Mouse (Mus musculus) stomach, postnatal 0 days (tissue): Measurements from ENCODE around the gene Phgdh. TPM values are rescaled to one million over a fixed set of nuclear protein-coding genes. Genes with fewer than 3 reads are reported as not detected.

ENCODE experiments used
- ATAC-seq: fragments of 200-750 bp; cut with Nextera tagmentation; 2 replicates; pipeline ENCODE4 v1.8.0; 2017; ENCODE audit not compliant: low FRiP score, low TSS enrichment
- DNase-seq: peaks from one replicate; pipeline ENCODE4 v3.0.0-alpha.2; 2016; ENCODE audit warnings: low spot score
- H3K27ac ChIP-seq: fragments of 300-500 bp; sonication (generic); replicated peaks from 2 replicates; pipeline ENCODE4 v1.5.1; 2014; ENCODE audit warnings: mild to moderate bottlenecking, control low read depth
- H3K27me3 ChIP-seq: fragments of 300-500 bp; sonication (generic); 2 replicates; pipeline ENCODE4 v1.6.1; 2014; ENCODE audit warnings: low read length; ENCODE audit not compliant: control insufficient read depth, insufficient read depth
- H3K36me3 ChIP-seq: fragments of 300-500 bp; sonication (generic); 2 replicates; pipeline ENCODE4 v1.6.1; 2014; ENCODE audit warnings: low read length, mixed read lengths; ENCODE audit not compliant: control insufficient read depth, insufficient read depth
- H3K4me1 ChIP-seq: fragments of 300-500 bp; sonication (generic); replicated peaks from 2 replicates; pipeline ENCODE4 v1.6.1; 2014; ENCODE audit warnings: antibody characterized with exemption; ENCODE audit not compliant: control insufficient read depth, insufficient read depth
- H3K4me2 ChIP-seq: fragments of 300-500 bp; sonication (generic); replicated peaks from 2 replicates; pipeline ENCODE4 v1.6.1; 2014; ENCODE audit warnings: low read depth, mild to moderate bottlenecking, control low read depth, moderate library complexity
- H3K4me3 ChIP-seq: fragments of 300-500 bp; sonication (generic); 2 replicates; pipeline ENCODE4 v1.5.1; 2014; ENCODE audit warnings: low read depth, low read length, control low read depth
- H3K9ac ChIP-seq: fragments of 300-500 bp; sonication (generic); 2 replicates; pipeline ENCODE4 v1.6.1; 2014; ENCODE audit warnings: mild to moderate bottlenecking, low read length, control low read depth, mixed read lengths
- H3K9me3 ChIP-seq: fragments of 300-500 bp; sonication (generic); 2 replicates; pipeline ENCODE4 v1.6.1; 2016; ENCODE audit warnings: low read length; ENCODE audit not compliant: control insufficient read depth
- CTCF ChIP-seq: IDR thresholded peaks from 2 replicates; pipeline ENCODE4 v1.5.1; 2016; ENCODE audit warnings: antibody characterized with exemption, low read depth, mild to moderate bottlenecking, moderate library complexity
- EP300 ChIP-seq: optimal IDR thresholded peaks from 2 replicates; pipeline ENCODE3; 2016; ENCODE audit warnings: antibody characterized with exemption
- WGBS: fragments of 180-500 bp; shearing (Covaris S2); extraction: QIAGEN DNeasy Blood & Tissue Kit; methylation state at CpG from one replicate; pipeline ENCODE4 v1.1.7; 2014; 5-methylcytosine and 5-hydroxymethylcytosine counted together
- polyA plus RNA-seq: library from polyadenylated mRNA; unstranded; fragments of >200 nt; fragmentation: Nextera tagmentation; extraction: Ambion mirVana; gene quantifications from 2 replicates; pipeline ENCODE4 v1.2.1, GENCODE M21; 2015

Phgdh gene
- polyA plus RNA-seq, 1 experiment from 2014 or later: 95.1 TPM

DNA sequence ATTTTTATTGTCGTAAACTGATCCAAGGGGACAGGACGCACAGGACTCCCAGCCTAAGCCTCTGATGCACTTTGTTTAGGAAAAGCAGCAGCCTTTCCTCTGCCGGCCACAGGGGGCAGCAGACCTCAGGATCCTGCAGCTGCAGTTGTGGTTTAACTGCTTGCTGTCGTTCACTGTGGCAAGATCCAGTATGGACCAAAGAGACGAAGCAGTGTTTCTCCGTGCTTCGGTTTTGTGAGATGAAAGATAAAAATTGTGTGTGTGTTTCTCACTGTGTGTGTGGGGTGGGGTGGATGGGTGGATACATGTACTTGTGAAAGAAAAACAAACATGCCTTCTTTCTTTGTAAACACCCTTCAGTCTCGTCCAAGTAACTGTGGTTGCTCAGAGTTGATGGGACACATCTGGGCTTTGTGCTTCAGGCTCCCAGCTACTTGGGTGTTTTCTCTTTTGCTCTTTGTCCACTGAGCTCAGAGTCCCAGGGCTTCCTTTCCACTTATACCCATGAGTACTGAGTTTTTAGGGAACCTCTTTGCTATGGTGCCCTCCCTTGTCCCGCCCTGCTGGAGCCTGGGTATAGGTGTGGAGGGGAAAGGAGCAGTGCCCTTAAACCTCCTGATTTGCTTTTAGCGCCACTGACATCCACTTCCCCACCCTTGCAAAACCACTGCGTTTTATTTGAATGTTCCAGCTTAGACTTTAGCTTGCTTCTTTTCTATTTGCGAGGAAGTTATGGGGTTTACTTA lies 58.7 kb downstream of the Phgdh start:
- no peak for TF ChIP-seq EP300
- peak; percentile 99 for TF ChIP-seq CTCF
- Histone ChIP-seq H3K27ac (peak overlapping the region; percentile 88), H3K9ac (peak overlapping the region; percentile 61), H3K27me3 (no peaks in the 10 kb centered on the region), H3K4me3 (peak overlapping the region; percentile 44), H3K36me3 (no peaks in the 10 kb centered on the region; the same call in 1 of the 2 replicates), H3K4me2 (peak overlapping the region; percentile 54), H3K9me3 (no peaks in the 10 kb centered on the region), H3K4me1 (0 out of 2 replicates have a peak, but pooled peaks cover 3% of the 10 kb centered on the region)
- peak; percentile 65 for DNase-seq
- 18% methylated on average over 12 of the region's 12 CpGs for WGBS
- ATAC-seq: peak; percentile 80

DNA sequence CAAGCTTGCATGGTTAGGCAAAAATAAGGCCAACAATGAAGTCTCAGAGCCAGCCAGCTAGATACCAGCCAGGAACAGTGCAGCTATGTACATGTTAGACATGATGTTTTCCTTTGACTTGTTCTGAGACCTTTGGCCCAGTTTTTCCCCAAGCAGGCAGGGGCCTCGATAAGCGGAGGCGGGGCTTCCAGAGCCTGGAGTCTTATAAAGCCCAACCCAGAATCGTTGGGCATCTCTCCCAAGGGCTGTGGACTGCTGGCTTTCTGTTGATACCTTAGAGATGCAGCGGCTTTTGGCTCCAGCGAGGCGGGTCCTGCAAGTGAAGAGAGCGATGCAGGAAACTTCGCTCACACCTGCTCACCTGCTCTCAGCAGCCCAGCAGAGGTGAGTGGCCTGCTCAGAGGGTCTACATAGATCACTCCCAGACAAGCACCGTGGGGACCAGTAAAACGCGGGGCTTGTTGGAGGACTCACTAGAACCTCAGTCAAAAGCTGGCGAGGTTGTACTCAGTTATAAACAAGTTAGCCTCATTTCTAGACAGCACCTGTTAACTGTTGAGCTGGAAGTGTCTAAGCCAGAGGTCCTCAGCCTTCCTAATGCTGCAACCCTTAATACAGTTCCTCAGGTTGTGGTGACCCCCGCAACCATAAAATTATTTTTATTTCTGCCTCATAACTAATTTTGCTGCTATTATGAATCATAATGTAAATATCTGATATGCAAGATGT lies 59.4 kb downstream of the Phgdh start, which contains the start of gene Hmgcs2:
Gene Hmgcs2 (plus strand): TSS at position 232 of the 729 bp plus-strand sequence.
- TF ChIP-seq CTCF (no peak), EP300 (no peak)
- Histone ChIP-seq H3K4me3 (peak within 1 kb of the TSS; percentile 44), H3K4me1 (0 out of 2 replicates have a peak, but pooled peaks cover 3% of the 10 kb centered on the region), H3K36me3 (no peaks in the 10 kb centered on the region; the same call in 1 of the 2 replicates), H3K9ac (peak within 1 kb of the TSS; percentile 61), H3K27ac (peak within 1 kb of the TSS; percentile 88), H3K27me3 (no peaks in the 10 kb centered on the region), H3K4me2 (peak within 1 kb of the TSS; percentile 54), H3K9me3 (no peaks in the 10 kb centered on the region)
- DNase-seq (peak; percentile 90), ATAC-seq (peak; percentile 90)
- WGBS: 36% methylated on average over 14 of the region's 14 CpGs

DNA sequence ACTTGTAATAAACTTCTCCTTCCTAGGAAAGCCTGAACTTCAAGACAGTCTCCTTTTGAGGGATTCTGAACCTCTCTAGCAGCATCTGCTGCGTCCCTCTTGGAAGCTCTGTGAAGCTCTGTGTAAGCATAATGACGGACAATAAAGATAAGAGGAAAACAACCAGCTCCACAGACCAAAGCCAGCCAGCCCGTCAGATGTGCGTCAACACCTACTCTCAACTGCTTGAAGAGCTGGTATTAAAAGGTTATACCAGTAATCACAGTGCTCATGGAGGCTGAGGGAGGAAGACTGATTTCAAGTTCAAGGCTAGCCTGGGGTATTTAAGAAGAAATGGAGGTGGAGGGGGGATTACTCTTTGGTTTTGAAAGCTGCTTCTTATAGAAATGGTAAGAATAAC lies 60.1 kb downstream of the Phgdh start:
- Histone ChIP-seq H3K36me3 (no peaks in the 10 kb centered on the region; the same call in 1 of the 2 replicates), H3K9me3 (no peaks in the 10 kb centered on the region), H3K9ac (no peak overlapping the region), H3K4me3 (no peak overlapping the region), H3K4me1 (0 out of 2 replicates have a peak, but pooled peaks cover 3% of the 10 kb centered on the region), H3K4me2 (no peak overlapping the region), H3K27ac (peak overlapping the region; percentile 88), H3K27me3 (no peaks in the 10 kb centered on the region)
- DNase-seq: no peak
- 47% methylated on average over 4 of the region's 4 CpGs for WGBS
- TF ChIP-seq CTCF (no peak), EP300 (no peak)
- no peak for ATAC-seq

DNA sequence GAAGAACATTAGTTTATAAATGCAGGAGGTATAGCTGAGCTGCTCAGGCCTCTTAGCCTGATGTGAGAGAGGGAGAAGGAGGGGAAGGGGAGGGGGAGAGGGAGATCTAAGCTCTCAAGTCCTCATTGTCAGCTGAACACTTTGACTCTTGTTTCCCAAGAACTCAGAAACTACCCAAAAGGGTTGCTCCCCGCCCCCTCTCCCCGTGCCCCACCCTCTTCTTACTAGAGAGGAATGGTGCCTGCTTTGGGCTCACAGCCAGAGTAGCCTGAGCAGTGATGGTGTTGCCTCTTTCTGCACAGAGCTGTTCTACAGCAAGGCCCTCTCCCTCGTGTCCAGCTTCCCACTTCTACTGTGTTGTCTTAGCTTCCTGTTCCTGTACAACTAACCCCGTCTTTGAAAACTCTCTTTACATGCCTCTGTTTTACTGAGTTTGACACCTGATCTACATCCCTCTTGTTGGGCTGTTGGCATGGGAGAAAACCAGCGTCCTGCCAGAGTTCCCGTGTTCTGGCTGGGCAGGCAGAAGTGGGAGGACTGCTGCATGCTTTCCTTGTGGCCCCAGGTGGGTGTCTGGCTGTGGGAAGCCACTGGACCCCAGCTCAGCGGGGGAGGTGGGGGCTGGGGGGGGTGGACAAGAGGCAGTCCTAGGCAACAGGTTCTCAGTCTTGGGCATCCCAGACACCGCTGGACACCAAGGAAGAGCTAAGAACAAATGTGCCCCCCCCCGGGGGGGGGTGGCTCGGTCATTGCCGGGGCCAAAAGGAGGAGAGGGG lies 66.0 kb downstream of the Phgdh start:
- Histone ChIP-seq H3K27me3 (no peaks in the 10 kb centered on the region), H3K36me3 (no peaks in the 10 kb centered on the region), H3K9me3 (no peaks in the 10 kb centered on the region), H3K4me3 (no peak overlapping the region), H3K9ac (no peak overlapping the region), H3K4me1 (no peaks in the 10 kb centered on the region), H3K4me2 (no peak overlapping the region), H3K27ac (peak overlapping the region; percentile 49; the same call in 1 of the 2 replicates)
- TF ChIP-seq EP300 (no peak), CTCF (no peak)
- WGBS: 53% methylated on average over 11 of the region's 11 CpGs
- peak; percentile 56 for ATAC-seq
- DNase-seq: peak; percentile 41

DNA sequence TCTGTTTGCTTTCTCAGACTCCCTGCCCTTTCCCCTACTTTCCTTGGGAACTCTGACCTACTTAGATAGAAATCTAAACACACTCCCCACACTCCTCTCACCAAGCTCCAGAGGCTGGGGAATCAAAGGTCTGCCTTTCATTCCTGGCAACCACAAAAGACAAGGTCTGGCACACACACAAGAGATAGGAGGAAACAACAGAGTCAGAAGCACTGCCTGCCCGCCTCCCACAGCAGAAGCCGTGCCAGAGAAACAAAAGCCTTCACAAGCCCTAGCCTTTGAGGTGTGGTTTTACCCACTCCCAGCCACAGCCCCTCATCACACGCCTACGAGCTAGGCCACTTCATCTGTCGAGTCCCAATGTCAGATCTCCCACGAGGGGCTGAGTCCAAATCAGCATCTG lies 72.5 kb downstream of the Phgdh start:
- Histone ChIP-seq H3K36me3 (no peaks in the 10 kb centered on the region), H3K4me1 (no peaks in the 10 kb centered on the region; the same call in 1 of the 2 replicates), H3K27me3 (no peaks in the 10 kb centered on the region), H3K4me3 (no peak overlapping the region), H3K9ac (no peak overlapping the region), H3K4me2 (peak overlapping the region; percentile 5; the same call in 1 of the 2 replicates), H3K9me3 (no peaks in the 10 kb centered on the region), H3K27ac (peak overlapping the region; percentile 69)
- TF ChIP-seq EP300: no peak
- TF ChIP-seq CTCF: no peak
- DNase-seq: peak; percentile 75
- WGBS: 25% methylated on average over 6 of the region's 6 CpGs
- peak; percentile 94 for ATAC-seq

Other genes with a start within 250 kb of the Phgdh start
- not detected in 2 replicates for gene Adam30, start 179.4 kb downstream of the Phgdh start, polyA plus RNA-seq
- not detected in 2 replicates for gene Reg4, start 117.8 kb downstream of the Phgdh start, polyA plus RNA-seq
- 290 and 337 TPM in 2 replicates for gene Hmgcs2, start 59.6 kb downstream of the Phgdh start, polyA plus RNA-seq
- gene Zfp697, start 42.5 kb upstream of the Phgdh start, polyA plus RNA-seq: 1.6 and 2.1 TPM in 2 replicates
- gene Gm4450, start 117.1 kb upstream of the Phgdh start, polyA plus RNA-seq: not detected in 2 replicates
- not detected in 2 replicates for gene Hsd3b4, start 170.5 kb upstream of the Phgdh start, polyA plus RNA-seq
- not detected in 2 replicates for gene Gm10681, start 248.8 kb upstream of the Phgdh start, polyA plus RNA-seq